19 mouse cellular contexts compared by ENCODE assay signal in the genomic region with DNA sequence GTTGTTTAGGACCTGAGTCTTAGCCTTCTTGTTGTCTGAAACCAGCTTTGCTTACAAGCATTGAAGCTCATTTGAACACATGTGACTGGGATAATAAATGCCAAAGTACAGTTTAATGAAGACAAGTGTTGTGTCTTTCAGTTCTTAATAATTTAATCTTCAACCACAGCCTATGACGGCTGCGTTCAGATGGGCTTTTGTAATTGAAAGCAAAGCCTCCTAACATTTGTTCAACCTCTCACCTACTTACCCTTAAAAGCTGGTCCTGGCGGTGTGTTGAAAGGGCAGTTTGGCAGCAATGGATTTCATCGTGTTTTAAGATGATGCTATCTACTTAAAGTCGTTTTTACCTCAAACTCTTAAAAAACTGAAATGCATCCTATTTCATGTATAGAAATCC.
"Had no signal": no experiment of that assay in that cellular context is flagged by ENCODE, and none has a peak within 500 bp of the region (broad histone marks: within the 10 kb centered on the region; RNA-seq: fewer than 3 reads in every experiment).

No protein-coding gene starts in this region.

- H3K9me3 ChIP-seq: hindbrain, embryonic 15.5 days; kidney, embryonic 15.5 days; limb, embryonic 12.5 days; limb, embryonic 15.5 days; lung, embryonic 15.5 days; midbrain, embryonic 12.5 days; midbrain, embryonic 15.5 days; neural tube, embryonic 12.5 days; neural tube, embryonic 15.5 days had no signal

- H3K9ac ChIP-seq: hindbrain, embryonic 15.5 days; kidney, embryonic 15.5 days; limb, embryonic 12.5 days; limb, embryonic 15.5 days; liver, embryonic 14.5 days; lung, embryonic 15.5 days; midbrain, embryonic 12.5 days; midbrain, embryonic 15.5 days; neural tube, embryonic 12.5 days; neural tube, embryonic 15.5 days had no signal

- H3K4me1 ChIP-seq: hindbrain, embryonic 15.5 days; kidney, embryonic 15.5 days; limb, embryonic 12.5 days; limb, embryonic 15.5 days; lung, embryonic 15.5 days; midbrain, embryonic 12.5 days; midbrain, embryonic 15.5 days; neural tube, embryonic 12.5 days; neural tube, embryonic 15.5 days had no signal

- H3K4me2 ChIP-seq: hindbrain, embryonic 15.5 days; kidney, embryonic 15.5 days; limb, embryonic 12.5 days; limb, embryonic 15.5 days; lung, embryonic 15.5 days; midbrain, embryonic 12.5 days; midbrain, embryonic 15.5 days; neural tube, embryonic 12.5 days; neural tube, embryonic 15.5 days had no signal

- H3K27ac ChIP-seq: hindbrain, embryonic 15.5 days; kidney, embryonic 15.5 days; limb, embryonic 12.5 days; limb, embryonic 15.5 days; liver, embryonic 14.5 days; lung, embryonic 15.5 days; macrophage; midbrain, embryonic 12.5 days; midbrain, embryonic 15.5 days; neural tube, embryonic 12.5 days; neural tube, embryonic 15.5 days had no signal

- H3K4me3 ChIP-seq: hindbrain, embryonic 15.5 days; kidney, embryonic 15.5 days; limb, embryonic 12.5 days; limb, embryonic 15.5 days; lung, embryonic 15.5 days; midbrain, embryonic 12.5 days; midbrain, embryonic 15.5 days; neural tube, embryonic 12.5 days; neural tube, embryonic 15.5 days had no signal

- ATAC-seq: intestine, postnatal 0 days; midbrain, embryonic 15.5 days had no signal

- DNase-seq: layer of hippocampus, postnatal 36 days; left cerebral cortex, postnatal 4 days; lung, adult 18-20 months; right cerebral cortex, adult 18-20 months; right cerebral cortex, postnatal 14 days; right cerebral cortex, postnatal 4 days; thymus, postnatal 25 days had no signal

- H3K27me3 ChIP-seq: hindbrain, embryonic 15.5 days; kidney, embryonic 15.5 days; limb, embryonic 12.5 days; limb, embryonic 15.5 days; lung, embryonic 15.5 days; midbrain, embryonic 12.5 days; midbrain, embryonic 15.5 days; neural tube, embryonic 12.5 days; neural tube, embryonic 15.5 days had no signal
